Mouse (Mus musculus): ENCODE measurements around the gene Trove2.

DNA sequence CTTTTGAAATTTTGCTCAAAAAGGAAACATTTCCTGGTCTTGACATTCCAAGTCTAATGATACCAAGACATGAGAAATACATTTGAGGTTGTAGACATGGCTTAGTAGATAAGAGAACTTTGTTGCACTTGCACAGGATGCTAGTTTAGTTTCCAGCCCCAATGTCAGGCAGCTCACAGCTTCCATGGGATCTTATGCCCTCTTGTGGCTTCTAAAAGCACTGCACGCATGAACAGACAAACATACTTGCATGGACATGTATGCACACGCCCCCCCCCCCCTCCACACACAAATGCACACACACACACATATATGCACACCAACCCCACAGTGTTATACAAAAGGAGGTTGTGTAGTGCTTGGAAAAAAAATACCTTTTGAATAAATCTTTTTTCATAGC is 46.0 kb downstream of the Trove2 start:
- TF ChIP-seq CTCF (IDR thresholded peaks at IDR 0.05; ENCODE audit: extremely low read depth, insufficient read depth, insufficient read length, insufficient replicate concordance) (peak; percentile 4; the same call in 1 of the 2 replicates), POLR2A (IDR thresholded peaks at IDR 0.05; ENCODE audit: low read depth, low read length) (no peak)

All from spleen, adult 2 months (tissue).